ENCODE assay signal across 8 mouse cellular contexts in the genomic region with DNA sequence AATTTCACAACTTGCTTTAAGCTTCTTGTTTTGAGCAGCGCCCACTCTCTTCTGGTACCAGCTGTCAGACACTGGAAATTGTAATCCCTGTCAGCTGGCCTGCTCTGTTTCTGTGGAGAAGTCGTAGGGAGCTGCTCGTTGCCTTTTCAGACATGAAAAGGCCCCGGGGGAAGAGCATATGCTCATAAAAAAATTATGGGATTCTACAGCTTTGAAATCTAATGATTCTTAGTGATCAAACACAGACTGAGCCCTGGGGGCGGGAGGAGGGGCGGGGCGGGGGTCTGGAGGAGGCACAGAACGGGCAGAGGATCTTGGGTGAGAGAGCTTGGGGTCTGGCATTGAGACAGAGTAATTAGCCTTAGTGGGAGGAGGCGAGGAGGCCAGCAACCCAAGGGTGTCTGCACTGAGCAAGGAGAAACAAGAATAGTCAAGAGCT.
DNase-seq lines count a peak whose midpoint lies in the region; ATAC-seq and TF ChIP-seq lines count a peak whose summit lies in the region.

No protein-coding gene starts in this region.

- TF ChIP-seq POLR2A in heart, adult 2 months (IDR thresholded peaks at IDR 0.05; ENCODE audit: insufficient read depth, low read depth, low read length): no peak

- peak overlapping the region; percentile 60 for H3K27ac ChIP-seq in heart, adult 2 months
- H3K27ac ChIP-seq in neural tube, embryonic 13.5 days (replicated peaks): peak overlapping the region; percentile 81

- no peaks in the 10 kb centered on the region for H3K36me3 ChIP-seq in heart, adult 2 months (ENCODE audit: control insufficient read depth, insufficient read depth, low read length)
- no peaks in the 10 kb centered on the region for H3K36me3 ChIP-seq in neural tube, embryonic 13.5 days

- no peak for TF ChIP-seq EP300 in heart, adult 2 months (IDR thresholded peaks at IDR 0.05; ENCODE audit: insufficient read depth, low read depth, low read length)

- no peaks in the 10 kb centered on the region for H3K9me3 ChIP-seq in neural tube, embryonic 13.5 days

- peak; percentile 56 for ATAC-seq in neural tube, embryonic 13.5 days (ENCODE audit: low read depth)

- 12% methylated on average over 9 of the region's 9 CpGs for WGBS in heart, adult 2 months
- WGBS in neural tube, embryonic 13.5 days: 5% methylated on average over 9 of the region's 9 CpGs

- peak overlapping the region; percentile 11; the same call in 1 of the 2 replicates for H3K4me3 ChIP-seq in heart, adult 2 months
- H3K4me3 ChIP-seq in neural tube, embryonic 13.5 days: peak overlapping the region; percentile 44

- no peaks in the 10 kb centered on the region; the same call in 1 of the 2 replicates for H3K4me1 ChIP-seq in heart, adult 2 months (ENCODE audit: control insufficient read depth, insufficient read depth, low read length)
- peaks cover 17% of the 10 kb centered on the region for H3K4me1 ChIP-seq in neural tube, embryonic 13.5 days (replicated peaks)

- H3K27me3 ChIP-seq in heart, adult 2 months (ENCODE audit: control insufficient read depth, insufficient read depth, low read length): no peaks in the 10 kb centered on the region
- peaks cover 97% of the 10 kb centered on the region for H3K27me3 ChIP-seq in neural tube, embryonic 13.5 days

- H3K9ac ChIP-seq in heart, adult 2 months (ENCODE audit: low read depth, low read length): no peak overlapping the region; the same call in 1 of the 2 replicates
- peak overlapping the region; percentile 52 for H3K9ac ChIP-seq in neural tube, embryonic 13.5 days

- peak overlapping the region; percentile 72 for H3K4me2 ChIP-seq in neural tube, embryonic 13.5 days

- H3K79me2 ChIP-seq in heart, adult 2 months (replicated peaks; ENCODE audit: control insufficient read depth, insufficient read depth, low read length): no peaks in the 10 kb centered on the region

- DNase-seq in heart, adult 2 months: no peak
- DNase-seq in heart, postnatal 14 days: no peak
- peak; percentile 20 for DNase-seq in brain, embryonic 18.5 days (ENCODE audit: low read depth, low spot score)
- DNase-seq in heart, postnatal 10 days: peak; percentile 8 to 28
- peak; percentile 55 to 77 for DNase-seq in left cerebral cortex, postnatal 25 days (ENCODE audit: low spot score in 2 of 2)
- DNase-seq in urinary bladder, adult 2 months (ENCODE audit: low spot score): no peak
- no peak for DNase-seq in adrenal gland, adult 18-20 months (ENCODE audit: low spot score in 2 of 2)

- no peak for TF ChIP-seq CTCF in heart, adult 2 months (IDR thresholded peaks at IDR 0.05)

- intact Hi-C loops in heart, adult 2 months (cut with DNase I): loop anchor here (2.0 to 10.0 kb wide), 2 partner anchors 127 to 289 kb away; a partner anchor contains a TSS
- intact Hi-C loops in heart, postnatal 14 days (cut with DNase I): loop anchor here (5.0 kb wide), 1 partner anchor 126 kb away; a partner anchor contains a TSS
- intact Hi-C loops in heart, postnatal 10 days (cut with DNase I): loop anchor here (2.0 to 10.0 kb wide), 3 partner anchors 219 to 1309 kb away; a partner anchor contains a TSS
- intact Hi-C loops in left cerebral cortex, postnatal 25 days (cut with DNase I): loop anchor here (1.0 to 10.0 kb wide), 3 partner anchors 43 to 219 kb away; a partner anchor contains a TSS

Comparison
In these comparisons a context has a peak if more than half of its experiments do, and no peak if none do; other contexts are left out.
1. DNase-seq: peak in brain, embryonic 18.5 days (single experiment), heart, postnatal 10 days (2 of 2) and left cerebral cortex, postnatal 25 days (2 of 2); none in heart, adult 2 months (0 of 2), heart, postnatal 14 days (0 of 2), urinary bladder, adult 2 months (single experiment) and adrenal gland, adult 18-20 months (0 of 2).